Mouse (Mus musculus) megakaryocyte-erythroid progenitor cell, adult 5-6 weeks (primary cell): ENCODE results near the gene Pik3r6. TPM values are rescaled to one million over a fixed set of nuclear protein-coding genes. Genes with fewer than 3 reads are reported as not detected.

Source experiments
- ATAC-seq: replicated peaks from 2 replicates; pipeline ENCODE4 v1.8.0; 2016; ENCODE audit warnings: mild to moderate bottlenecking, inconsistent platforms; ENCODE audit not compliant: severe bottlenecking, poor library complexity, low FRiP score, low TSS enrichment
- total RNA-seq, 2 experiments: library from RNA; stranded (forward) in 1 of 2; stranded (reverse) in 1 of 2; fragments of 200-1000, 215-1000 nt in 1 of 2; fragments of >200 nt in 1 of 2; fragmentation: Nextera tagmentation in 1 of 2; gene quantifications; 2 replicates each; pipeline ENCODE4 v1.2.3; 2014 to 2017

Gene Pik3r6
- total RNA-seq, 2 experiments from 2014 or later: 1.4 TPM; not detected in 1

- no peak for ATAC-seq
Observed at GRCm38 (mm10) chr11:68564356-68565031, 61.7 kb downstream of the Pik3r6 start.

DNA sequence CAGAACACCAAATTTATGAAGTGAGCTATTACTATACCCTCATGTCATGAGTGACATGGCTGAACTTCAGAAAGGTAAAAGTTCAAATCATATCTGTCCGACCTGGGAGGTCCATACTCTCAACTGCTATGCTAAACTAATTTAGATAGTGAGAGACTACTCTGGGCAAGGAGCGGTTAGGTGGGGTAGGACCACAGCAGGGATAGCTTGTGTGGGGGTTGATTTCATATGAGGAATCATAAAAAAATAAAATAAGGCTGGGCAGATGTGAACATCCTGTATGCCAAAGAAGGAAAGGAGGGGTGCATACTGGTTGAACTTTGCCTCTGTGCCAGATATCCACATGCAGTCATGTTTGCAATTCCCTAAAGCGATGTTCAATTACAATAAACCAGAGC lies 62.2 kb downstream of the Pik3r6 start:
- no peak for ATAC-seq

DNA sequence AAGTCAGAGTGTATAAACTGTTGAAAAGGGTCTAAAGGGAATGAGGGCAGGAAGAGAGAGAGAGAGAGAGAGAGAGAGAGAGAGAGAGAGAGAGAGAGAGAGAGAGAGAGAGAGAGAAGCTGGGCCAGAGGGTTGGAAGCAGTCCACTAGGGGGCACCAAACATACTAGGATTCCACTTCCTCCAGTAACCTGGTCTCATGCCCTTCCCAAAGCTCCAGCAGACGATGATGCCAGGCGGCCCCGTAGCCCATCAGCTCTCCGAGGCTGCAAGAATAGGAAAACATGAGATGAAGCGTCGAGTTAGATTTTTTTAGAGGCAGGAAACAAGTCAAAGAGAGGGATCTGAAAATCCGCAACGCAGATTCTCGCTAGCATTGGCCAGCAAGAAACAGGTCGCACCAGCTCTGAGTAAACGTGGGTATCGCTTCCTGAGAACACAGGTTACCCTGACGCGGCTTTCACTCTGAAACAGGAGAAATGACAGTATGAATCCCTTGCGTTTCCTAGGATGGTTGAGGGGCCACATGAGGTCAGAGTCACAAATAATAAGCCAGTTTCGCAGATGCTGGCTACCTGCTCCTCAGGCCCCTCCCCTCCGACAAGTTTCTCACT lies 63.7 kb downstream of the Pik3r6 start:
- 0 out of 2 replicates have a peak, but pooled peaks have one; percentile 67 for ATAC-seq

DNA sequence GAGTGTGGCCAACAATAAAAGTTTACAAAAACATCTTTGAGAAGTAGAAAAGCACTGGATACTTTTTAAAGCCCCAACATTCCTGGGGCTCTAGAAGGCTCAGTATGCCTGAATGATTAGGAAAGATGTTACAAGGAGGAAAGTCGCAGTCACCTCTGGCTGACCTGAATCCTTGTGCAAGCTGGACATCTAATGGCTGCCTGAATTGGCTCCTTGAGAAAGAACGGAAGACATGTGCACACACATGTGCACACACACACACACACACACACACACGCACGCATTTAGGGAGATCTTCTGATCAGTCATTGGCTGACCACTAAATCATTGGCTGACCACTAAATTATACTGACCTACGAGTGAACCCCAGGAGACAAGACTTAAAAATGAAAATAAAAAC lies 68.0 kb downstream of the Pik3r6 start:
- no peak for ATAC-seq

GRCm38 (mm10) chr11:68577076-68577475 lies 74.3 kb downstream of the Pik3r6 start:
- no peak for ATAC-seq

- no peak for ATAC-seq
Observed at GRCm38 (mm10) chr11:68579462-68579881, 76.7 kb downstream of the Pik3r6 start.

- ATAC-seq: no peak
Observed at GRCm38 (mm10) chr11:68580566-68580965, 77.7 kb downstream of the Pik3r6 start.

DNA sequence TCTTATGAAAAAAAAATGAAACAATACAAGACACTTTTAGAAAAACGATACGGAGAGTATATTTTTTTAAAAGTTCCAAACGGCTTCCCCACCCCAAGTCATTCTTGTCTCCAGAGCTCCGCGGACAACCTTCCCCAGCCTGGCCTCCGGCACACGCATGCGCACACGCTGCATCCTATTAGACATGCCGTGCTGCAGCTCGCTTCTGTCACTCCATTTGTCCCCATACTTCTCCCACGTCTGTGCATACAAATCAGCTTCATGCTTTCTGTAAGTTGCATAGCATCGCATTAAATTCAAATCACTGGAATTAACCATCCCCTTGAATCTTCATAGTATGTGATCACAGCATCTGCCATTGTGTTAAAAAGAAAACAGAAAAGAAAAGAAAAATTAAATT lies 80.4 kb downstream of the Pik3r6 start:
- ATAC-seq: no peak

GRCm38 (mm10) chr11:68583906-68584480 lies 81.2 kb downstream of the Pik3r6 start:
- no peak for ATAC-seq

DNA sequence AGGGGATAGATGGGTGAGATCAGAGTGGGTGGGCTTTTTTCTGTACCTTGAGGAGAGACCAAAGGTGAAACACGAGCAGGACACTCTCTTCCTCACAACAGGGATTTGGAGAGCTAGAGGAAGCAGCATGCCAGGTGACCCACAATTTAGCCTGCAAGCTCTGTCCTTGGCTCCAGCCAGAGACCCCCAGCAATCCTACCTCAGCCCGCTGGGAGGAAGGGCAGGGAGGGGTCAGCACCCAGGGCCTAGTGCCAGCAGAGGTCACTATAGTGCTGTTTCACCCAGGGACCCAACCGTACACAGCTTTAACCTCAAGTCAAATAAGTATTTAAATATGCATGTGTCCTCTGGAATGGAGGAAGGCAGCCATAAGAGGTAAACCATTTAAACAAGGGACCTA lies 83.1 kb downstream of the Pik3r6 start:
- ATAC-seq: no peak

DNA sequence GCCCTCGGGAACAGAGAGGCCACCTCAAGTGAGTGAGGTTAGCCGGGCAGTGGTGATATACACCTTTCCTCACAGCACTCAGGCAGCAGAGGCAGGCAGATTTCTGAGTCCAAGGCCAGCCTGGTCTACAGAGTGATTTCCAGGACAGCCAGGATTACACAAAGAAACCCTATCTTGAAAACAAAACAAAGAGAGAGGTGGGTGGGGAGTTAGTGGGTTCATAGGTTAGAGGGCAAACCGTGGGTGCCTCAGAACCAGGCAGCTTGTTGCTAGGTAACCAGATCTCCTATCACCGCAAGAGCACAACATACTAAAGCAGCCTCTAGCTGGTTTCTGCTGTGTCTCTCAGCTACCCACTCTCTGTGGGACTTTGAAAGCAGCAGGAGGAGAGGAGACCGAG lies 83.9 kb downstream of the Pik3r6 start, which contains the start of gene Ccdc42:
TSS of gene Ccdc42 (plus strand) at position 301 of the 400 bp plus-strand sequence.
- ATAC-seq: no peak

DNA sequence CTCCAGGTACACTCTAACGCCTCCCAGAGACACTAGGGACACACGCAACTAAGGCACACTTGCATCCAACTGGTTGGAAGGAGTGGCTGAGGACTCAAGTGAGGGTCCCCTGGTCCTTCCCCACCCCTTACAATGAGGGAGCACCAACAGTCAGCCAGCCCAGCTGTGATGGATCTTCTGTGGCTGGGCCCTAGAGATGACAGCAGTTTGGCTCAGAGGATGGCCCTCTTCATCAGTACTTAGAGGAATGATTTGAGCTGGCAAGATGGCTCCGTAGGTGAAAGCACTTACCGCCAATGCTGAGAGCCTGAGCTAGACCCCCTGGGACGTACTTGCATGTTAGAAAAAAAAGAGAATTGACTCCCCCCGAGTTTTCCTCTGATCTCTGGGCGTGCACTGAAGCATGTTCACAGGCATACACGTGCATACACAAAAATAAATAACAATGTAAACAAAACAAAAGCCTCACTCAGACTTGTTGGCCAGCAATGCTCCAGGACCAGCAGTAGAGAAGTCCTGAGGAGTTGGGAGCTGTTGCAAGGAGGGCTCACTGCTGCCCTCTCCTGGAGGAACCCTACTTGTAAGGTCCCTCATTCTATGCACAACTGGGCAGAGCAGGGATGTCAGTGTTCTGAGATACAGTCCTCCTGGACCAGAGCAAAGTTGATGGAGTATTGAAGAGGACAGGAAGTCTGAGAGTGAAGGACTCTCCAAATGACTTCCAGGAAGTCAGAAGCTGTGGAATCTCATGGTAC lies 86.4 kb downstream of the Pik3r6 start:
- peak; percentile 80 for ATAC-seq

- no peak for ATAC-seq
Observed at GRCm38 (mm10) chr11:68591708-68592107, 88.9 kb downstream of the Pik3r6 start.

DNA sequence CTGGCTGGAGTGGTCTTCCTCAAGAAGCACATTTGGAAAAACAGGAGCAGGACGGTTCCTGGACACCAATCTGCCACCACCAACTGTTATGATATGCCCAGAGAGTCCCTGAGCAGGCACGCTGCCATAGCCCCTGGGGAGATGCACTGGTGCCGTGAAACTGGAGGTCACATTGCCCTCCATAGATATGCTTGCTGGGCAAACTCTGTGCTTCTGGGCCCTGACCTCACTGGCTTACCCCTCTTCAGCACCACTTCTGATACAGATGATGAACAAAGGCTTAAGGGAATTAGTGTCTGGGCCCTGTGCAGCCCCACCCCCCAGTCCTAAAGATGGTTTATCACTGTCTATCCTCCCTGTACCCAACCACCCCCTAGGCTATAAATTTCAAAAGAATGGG lies 90.4 kb downstream of the Pik3r6 start:
- no peak for ATAC-seq

GRCm38 (mm10) chr11:68597912-68598311 lies 95.1 kb downstream of the Pik3r6 start:
- ATAC-seq: peak; percentile 72

GRCm38 (mm10) chr11:68600551-68601021 lies 97.8 kb downstream of the Pik3r6 start:
- no peak for ATAC-seq

GRCm38 (mm10) chr11:68601486-68601991 lies 98.7 kb downstream of the Pik3r6 start:
- no peak for ATAC-seq
